Mouse (Mus musculus) bone marrow macrophage, adult 2 months (primary cell): ENCODE data around the gene Pqlc2.

Source experiments
- CTCF ChIP-seq: IDR thresholded peaks from 2 replicates; pipeline ENCODE4 v1.5.1; 2012; ENCODE audit warnings: low read depth, mild to moderate bottlenecking, low read length, moderate library complexity
- POLR2A ChIP-seq: IDR thresholded peaks from 2 replicates; pipeline ENCODE4 v1.6.1; 2012; ENCODE audit warnings: mild to moderate bottlenecking, low read depth, low read length, borderline replicate concordance

DNA sequence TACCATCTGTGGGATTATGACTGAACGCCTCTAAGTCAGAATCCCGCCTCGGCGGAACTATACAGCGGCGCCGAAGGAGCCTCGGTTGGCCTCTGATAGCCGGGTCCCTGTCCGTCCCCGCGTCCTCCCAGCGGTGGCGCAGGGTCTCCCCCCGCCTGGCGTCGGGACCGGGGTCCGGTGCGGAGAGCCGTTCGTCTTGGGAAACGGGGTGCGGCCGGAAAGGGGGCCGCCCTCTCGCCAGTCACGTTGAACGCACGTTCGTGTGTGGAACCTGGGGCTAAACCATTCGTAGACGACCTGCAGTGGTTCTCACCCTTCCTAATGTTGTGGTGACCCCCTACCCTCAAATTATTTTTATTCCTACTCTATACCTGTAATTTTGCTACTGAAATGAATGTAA, 27.6 kb upstream of the Pqlc2 start:
- TF ChIP-seq POLR2A (no peak), CTCF (no peak)
